Mouse (Mus musculus) neutrophil, adult 5-6 weeks (primary cell): ENCODE measurements around the gene Hdac9. TPM values are rescaled to one million over a fixed set of nuclear protein-coding genes. Genes with fewer than 3 reads are reported as not detected.
A peak's percentile ranks its signal among the peaks of the same experiment; 100 is the strongest.

Source experiments
- ATAC-seq: fragments of 151-379, 151-347 bp; 2 replicates; pipeline ENCODE4 v1.8.0; 2017; ENCODE audit warnings: mild to moderate bottlenecking, moderate TSS enrichment; ENCODE audit not compliant: insufficient number of reproducible peaks, poor library complexity, low FRiP score, severe bottlenecking; ENCODE audit errors: extremely low read depth
- total RNA-seq: library from RNA; stranded (forward); fragments of 200-1000 nt; gene quantifications from 2 replicates; pipeline ENCODE4 v1.2.3, GENCODE M21; 2017

The Hdac9 gene
- total RNA-seq, 1 experiment from 2014 or later, result 65.9 TPM

- ATAC-seq, result no peak
Observed at GRCm38 (mm10) chr12:34312113-34312719, 604.7 kb downstream of the Hdac9 start.

- no peak for ATAC-seq
Observed at GRCm38 (mm10) chr12:34305453-34305852, 611.4 kb downstream of the Hdac9 start.

GRCm38 (mm10) chr12:34292346-34292745 is 624.5 kb downstream of the Hdac9 start:
- no peak for ATAC-seq

- ATAC-seq, result no peak
Observed at GRCm38 (mm10) chr12:34287218-34287617, 629.7 kb downstream of the Hdac9 start.

- no peak for ATAC-seq
Observed at GRCm38 (mm10) chr12:34284888-34285287, 632.0 kb downstream of the Hdac9 start.

- ATAC-seq, result no peak
Observed at GRCm38 (mm10) chr12:34284396-34284795, 632.5 kb downstream of the Hdac9 start.

GRCm38 (mm10) chr12:34278822-34279221 is 638.1 kb downstream of the Hdac9 start:
- no peak for ATAC-seq

GRCm38 (mm10) chr12:34273816-34274215 is 643.1 kb downstream of the Hdac9 start:
- ATAC-seq, result no peak

GRCm38 (mm10) chr12:34270096-34270495 is 646.8 kb downstream of the Hdac9 start:
- ATAC-seq, result no peak

GRCm38 (mm10) chr12:34269472-34270040 is 647.3 kb downstream of the Hdac9 start:
- ATAC-seq, result no peak

- no peak for ATAC-seq
Observed at GRCm38 (mm10) chr12:34259651-34260050, 657.2 kb downstream of the Hdac9 start.

GRCm38 (mm10) chr12:34249160-34249559 is 667.7 kb downstream of the Hdac9 start:
- ATAC-seq, result no peak

- ATAC-seq, result 0 out of 2 replicates have a peak, but pooled peaks have one; percentile 30
Observed at GRCm38 (mm10) chr12:34248193-34249121, 668.4 kb downstream of the Hdac9 start.

- no peak for ATAC-seq
Observed at GRCm38 (mm10) chr12:34238796-34239195, 678.1 kb downstream of the Hdac9 start.

- ATAC-seq, result no peak
Observed at GRCm38 (mm10) chr12:34231621-34232150, 685.2 kb downstream of the Hdac9 start.

GRCm38 (mm10) chr12:34224505-34224904 is 692.4 kb downstream of the Hdac9 start:
- ATAC-seq, result no peak

GRCm38 (mm10) chr12:34221014-34221413 is 695.9 kb downstream of the Hdac9 start:
- no peak for ATAC-seq

- no peak for ATAC-seq
Observed at GRCm38 (mm10) chr12:34220051-34220926, 696.6 kb downstream of the Hdac9 start.

- ATAC-seq, result no peak
Observed at GRCm38 (mm10) chr12:34218561-34218960, 698.3 kb downstream of the Hdac9 start.
